Comparison of ENCODE assay signal across 10 mouse cellular contexts in the genomic region with DNA sequence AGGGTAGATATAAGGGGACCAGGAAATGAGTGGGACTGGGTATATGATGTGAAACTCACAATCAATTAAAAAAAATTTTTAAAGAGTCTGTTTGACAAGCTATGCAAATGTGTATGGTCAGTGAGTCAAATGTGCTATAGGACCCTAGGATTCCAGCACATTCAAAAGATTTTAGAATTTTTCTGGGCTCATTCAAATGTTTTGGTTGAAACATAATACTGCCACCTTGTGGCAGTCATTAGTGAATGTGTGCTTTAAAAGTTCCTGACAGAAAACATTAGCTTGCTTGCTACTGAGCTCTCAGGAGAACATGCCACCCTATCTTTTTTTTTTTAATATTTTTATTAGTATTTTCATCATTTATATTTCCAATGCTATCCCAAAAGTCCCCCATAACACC. TPM values are rescaled to one million over a fixed set of nuclear protein-coding genes. Genes with fewer than 3 reads are reported as not detected.
DNase-seq lines count a peak whose midpoint lies in the region; ATAC-seq and TF ChIP-seq lines count a peak whose summit lies in the region.
"Had no signal": no experiment of that assay in that cellular context is flagged by ENCODE, and none has a peak within 500 bp of the region (broad histone marks: within the 10 kb centered on the region; RNA-seq: fewer than 3 reads in every experiment).

No protein-coding gene starts in this region.

- no peak for TF ChIP-seq POLR2A in cerebellum, adult 2 months (IDR thresholded peaks at IDR 0.05; ENCODE audit: borderline replicate concordance, insufficient read depth, low read length)
- no peak for TF ChIP-seq POLR2A in thymus, adult 2 months (IDR thresholded peaks at IDR 0.05; ENCODE audit: control insufficient read depth, extremely low read depth, insufficient read depth, low read length, poor library complexity)

- H3K27me3 ChIP-seq in cerebellum, adult 2 months (ENCODE audit: control insufficient read depth, insufficient read depth, low read length) = no peaks in the 10 kb centered on the region
- H3K27me3 ChIP-seq in thymus, adult 2 months (ENCODE audit: control insufficient read depth, insufficient read depth, low read length) = no peaks in the 10 kb centered on the region

- H3K4me3 ChIP-seq in cerebellum, adult 2 months (replicated peaks; ENCODE audit: insufficient read depth, low read depth, low read length) = no peak overlapping the region
- H3K4me3 ChIP-seq in thymus, adult 2 months (ENCODE audit: control insufficient read depth, insufficient read depth, low read length) = no peak overlapping the region

- DNase-seq in cerebellum, adult 2 months = peak in 1 of 2 experiments; percentile 20
- DNase-seq in kidney, adult 9 months = peak; percentile 31
- DNase-seq in kidney, postnatal 10 days = no peak
- peak; percentile 61 for DNase-seq in 3T3-L1 (ENCODE audit: low read depth, low spot score)
- DNase-seq in c-Kit-positive CD71-positive TER-119-negative erythroid progenitor cells, embryonic 14.5 days (ENCODE audit: low read depth) = peak; percentile 9
- no peak for DNase-seq in thymus, adult 2 months
- DNase-seq in right cerebral cortex, adult 18-20 months = no peak

- H3K27ac ChIP-seq in cerebellum, adult 2 months (ENCODE audit: insufficient read depth, low read length) = no peak overlapping the region
- no peak overlapping the region for H3K27ac ChIP-seq in thymus, adult 2 months (ENCODE audit: control insufficient read depth, insufficient read depth, low read length)

- TF ChIP-seq CTCF in cerebellum, adult 2 months (IDR thresholded peaks at IDR 0.05; ENCODE audit: borderline replicate concordance, insufficient read depth, low read depth, low read length) = peak; percentile 38; the same call in 1 of the 2 replicates
- no peak for TF ChIP-seq CTCF in thymus, adult 2 months (IDR thresholded peaks at IDR 0.05; ENCODE audit: borderline replicate concordance, control insufficient read depth, extremely low read depth, insufficient read depth, low read length, poor library complexity)

- H3K4me1 ChIP-seq in cerebellum, adult 2 months (ENCODE audit: control insufficient read depth, insufficient read depth, low read length) = no peaks in the 10 kb centered on the region
- no peaks in the 10 kb centered on the region for H3K4me1 ChIP-seq in thymus, adult 2 months (replicated peaks; ENCODE audit: control insufficient read depth, insufficient read depth, low read length)

- ATAC-seq in cerebellum, adult (ENCODE audit: insufficient number of reproducible peaks, low FRiP score, low TSS enrichment) = no peak

- no peaks in the 10 kb centered on the region for H3K36me3 ChIP-seq in thymus, adult 2 months (ENCODE audit: control insufficient read depth, insufficient read depth, low read length)

RNA-seq across cellular contexts. Expression of a gene that starts 5.6 kb away (rescaled TPM):
- not detected in 2 replicates for polyA plus RNA-seq in cerebellum, adult 2 months (2012; rRNA removed)
- polyA plus RNA-seq in thymus, adult 2 months (2012; rRNA removed) = not detected in 2 replicates
- polyA plus RNA-seq: kidney, embryonic 14.5 days; lung, embryonic 16.5 days had no signal

RNA-seq across cellular contexts. Expression of a gene that starts 10.4 kb away (rescaled TPM):
- polyA plus RNA-seq in cerebellum, adult 2 months (2012; rRNA removed) = 11.9 and 12.8 TPM in 2 replicates
- polyA plus RNA-seq in thymus, adult 2 months (2012; rRNA removed) = 3.9 and 4.4 TPM in 2 replicates

RNA-seq across cellular contexts. Expression of a gene that starts 47.0 kb away (rescaled TPM):
- polyA plus RNA-seq in cerebellum, adult 2 months (2012; rRNA removed) = 12.2 and 14.5 TPM in 2 replicates
- polyA plus RNA-seq in thymus, adult 2 months (2012; rRNA removed) = 0.03 TPM in 1 of 2 replicates, not detected in the other

RNA-seq across cellular contexts. Expression of a gene that starts 52.5 kb away (rescaled TPM):
- polyA plus RNA-seq in cerebellum, adult 2 months (2012; rRNA removed) = 0.67 and 0.77 TPM in 2 replicates
- polyA plus RNA-seq in thymus, adult 2 months (2012; rRNA removed) = 157 and 415 TPM in 2 replicates
- polyA plus RNA-seq: kidney, embryonic 14.5 days; lung, embryonic 16.5 days had no signal

Comparison
In these comparisons a context has a peak if more than half of its experiments do, and no peak if none do; other contexts are left out.
1. DNase-seq: peak in kidney, adult 9 months (single experiment), 3T3-L1 (single experiment) and c-Kit-positive CD71-positive TER-119-negative erythroid progenitor cells, embryonic 14.5 days (single experiment); none in kidney, postnatal 10 days (single experiment), thymus, adult 2 months (single experiment) and right cerebral cortex, adult 18-20 months (single experiment).
2. RNA of a gene that starts 47.0 kb away (polyA plus RNA-seq): 12.2 to 14.5 TPM in cerebellum, adult 2 months; 0.03 TPM in thymus, adult 2 months; every median in the first group is over 10 times any median in the second.